Mouse (Mus musculus) heart, adult 2 months (tissue): Measurements from ENCODE around the gene Myh3.

Experiments used
- CTCF ChIP-seq: fragments of 200-600 bp; IDR thresholded peaks from 2 replicates; pipeline ENCODE4 v1.8.1; 2022; ENCODE audit warnings: antibody characterized with exemption, mild to moderate bottlenecking, moderate library complexity
- EP300 ChIP-seq: fragments of 200-500 bp; IDR thresholded peaks from 2 replicates; pipeline ENCODE4 v1.6.1; 2011; ENCODE audit warnings: low read depth, low read length, control low read depth; ENCODE audit not compliant: insufficient read depth
- POLR2A ChIP-seq: fragments of 200-500 bp; IDR thresholded peaks from 2 replicates; pipeline ENCODE4 v1.6.1; 2011; ENCODE audit warnings: mild to moderate bottlenecking, low read depth, low read length, control low read depth; ENCODE audit not compliant: insufficient read depth

DNA sequence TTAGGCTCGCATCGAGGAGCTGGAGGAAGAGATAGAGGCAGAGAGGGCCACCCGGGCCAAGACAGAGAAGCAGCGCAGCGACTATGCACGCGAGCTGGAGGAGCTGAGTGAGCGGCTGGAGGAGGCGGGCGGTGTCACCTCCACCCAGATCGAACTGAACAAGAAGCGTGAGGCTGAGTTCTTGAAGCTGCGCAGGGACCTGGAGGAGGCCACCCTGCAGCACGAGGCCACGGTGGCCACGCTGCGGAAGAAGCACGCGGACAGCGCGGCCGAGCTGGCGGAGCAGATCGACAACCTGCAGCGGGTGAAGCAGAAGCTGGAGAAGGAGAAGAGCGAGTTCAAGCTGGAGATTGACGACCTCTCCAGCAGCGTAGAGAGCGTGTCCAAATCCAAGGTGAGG lies 16.4 kb downstream of the Myh3 start:
- TF ChIP-seq POLR2A (no peak), CTCF (no peak), EP300 (no peak)
